Mouse (Mus musculus) cortical plate, adult 2 months (tissue): ENCODE results near the gene Dync1i1.

Experiments
- CTCF ChIP-seq: fragments of 200-500 bp; IDR thresholded peaks from 2 replicates; pipeline ENCODE4 v1.5.1; 2011; ENCODE audit warnings: mild to moderate bottlenecking, control low read depth, low read length; ENCODE audit not compliant: insufficient read depth; ENCODE audit errors: extremely low read depth
- POLR2A ChIP-seq: fragments of 200-500 bp; IDR thresholded peaks from 2 replicates; pipeline ENCODE4 v1.6.1; 2011; ENCODE audit warnings: mild to moderate bottlenecking, low read length, control low read depth; ENCODE audit not compliant: insufficient read depth; ENCODE audit errors: extremely low read depth

DNA sequence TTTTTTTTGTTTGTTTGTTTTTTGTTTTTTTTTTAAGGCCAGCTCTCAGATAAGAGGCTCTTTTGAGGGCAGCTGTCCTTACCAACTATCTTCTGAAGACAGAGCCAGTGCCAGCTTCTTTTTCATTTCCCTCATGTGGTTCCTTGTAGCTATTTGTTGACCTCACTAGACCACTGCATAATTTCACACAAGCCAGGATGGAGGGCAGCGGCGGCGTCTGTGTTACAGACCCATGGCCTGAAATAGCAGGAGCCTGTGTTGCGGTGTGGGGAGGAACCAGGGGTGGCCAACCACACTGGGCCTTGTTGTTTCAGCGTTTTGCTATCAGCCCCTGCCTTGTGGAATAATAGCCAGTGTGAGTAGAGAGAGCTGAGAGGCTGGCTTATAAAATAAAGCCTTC lies 145.6 kb downstream of the Dync1i1 start:
- TF ChIP-seq POLR2A (no peak), CTCF (no peak)
